Mouse (Mus musculus) limb, embryonic 15.5 days (tissue): ENCODE measurements at regions not wholly inside any gene's neighbourhood (a gene's known extent, or its start where the extent isn't known, plus 50 kb on each side); places are given as distances from the start of the nearest gene placed in this dataset.

ENCODE experiments used
- ATAC-seq: fragments of 200-750 bp; cut with Nextera tagmentation; 2 replicates; pipeline ENCODE4 v1.8.0; 2017; ENCODE audit warnings: low read depth, moderate TSS enrichment; ENCODE audit not compliant: insufficient number of reproducible peaks, low FRiP score, low TSS enrichment
- H3K27ac ChIP-seq: fragments of 300-500 bp; sonication (generic); 2 replicates; pipeline ENCODE4 v1.5.1; 2015; ENCODE audit warnings: moderate library complexity, mild to moderate bottlenecking, inconsistent platforms
- H3K27me3 ChIP-seq: fragments of 300-500 bp; sonication (generic); 2 replicates; pipeline ENCODE4 v1.6.1; 2015; ENCODE audit warnings: inconsistent platforms
- H3K36me3 ChIP-seq: fragments of 300-500 bp; sonication (generic); 2 replicates; pipeline ENCODE4 v1.6.1; 2015; ENCODE audit warnings: inconsistent platforms
- H3K4me1 ChIP-seq: fragments of 300-500 bp; sonication (generic); 2 replicates; pipeline ENCODE4 v1.6.1; 2015; ENCODE audit warnings: inconsistent platforms
- H3K4me2 ChIP-seq: fragments of 300-500 bp; sonication (generic); 2 replicates; pipeline ENCODE4 v1.6.1; 2015; ENCODE audit warnings: mild to moderate bottlenecking, inconsistent platforms
- H3K4me3 ChIP-seq: fragments of 300-500 bp; sonication (generic); 2 replicates; pipeline ENCODE4 v1.5.1; 2015; ENCODE audit warnings: mild to moderate bottlenecking, inconsistent platforms
- H3K9ac ChIP-seq: fragments of 300-500 bp; sonication (generic); 2 replicates; pipeline ENCODE4 v1.6.1; 2015; ENCODE audit warnings: inconsistent platforms
- H3K9me3 ChIP-seq: fragments of 300-500 bp; sonication (generic); 2 replicates; pipeline ENCODE4 v1.6.1; 2016; ENCODE audit warnings: inconsistent platforms
- WGBS: fragments of 180-500 bp; shearing (Covaris S2); methylation state at CpG from one replicate; pipeline ENCODE4 v1.1.7; 2015; 5-methylcytosine and 5-hydroxymethylcytosine counted together

DNA sequence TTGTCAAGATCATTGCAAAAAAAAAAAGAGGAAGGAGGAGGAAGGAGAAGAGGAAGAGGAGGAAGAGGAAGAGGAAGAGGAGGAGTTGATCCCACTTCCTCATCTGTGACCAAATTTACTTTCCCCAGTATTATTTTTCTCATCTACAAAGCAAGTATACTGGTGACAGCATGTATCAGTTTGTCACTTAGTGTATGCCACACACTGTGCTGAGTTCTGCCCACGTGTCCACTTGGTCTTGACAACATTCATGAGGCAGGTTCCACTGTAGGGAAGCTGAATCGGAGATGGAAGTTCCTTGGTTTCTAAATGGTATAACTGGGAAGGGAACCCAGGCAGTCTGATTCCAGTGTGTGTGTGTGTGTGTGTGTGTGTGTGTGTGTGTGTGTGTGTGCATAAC lies 122.3 kb upstream of the Hs3st2 start:
- no peak overlapping the region for H3K4me2 ChIP-seq
- H3K27me3 ChIP-seq = no peaks in the 10 kb centered on the region
- H3K27ac ChIP-seq = no peak overlapping the region
- H3K9me3 ChIP-seq = no peaks in the 10 kb centered on the region
- no peaks in the 10 kb centered on the region for H3K36me3 ChIP-seq
- no peaks in the 10 kb centered on the region for H3K4me1 ChIP-seq
- ATAC-seq = no peak
- 76% methylated on average over 2 of the region's 2 CpGs for WGBS
- no peak overlapping the region for H3K9ac ChIP-seq
- no peak overlapping the region for H3K4me3 ChIP-seq

GRCm38 (mm10) chr7:121280597-121280996 lies 111.1 kb upstream of the Hs3st2 start:
- Histone ChIP-seq H3K4me1 (no peaks in the 10 kb centered on the region), H3K9me3 (no peaks in the 10 kb centered on the region), H3K4me3 (no peak overlapping the region), H3K9ac (no peak overlapping the region), H3K36me3 (no peaks in the 10 kb centered on the region), H3K4me2 (no peak overlapping the region), H3K27ac (no peak overlapping the region), H3K27me3 (no peaks in the 10 kb centered on the region)
- ATAC-seq = no peak
- 28% methylated on average over 1 of the region's 1 CpGs for WGBS

DNA sequence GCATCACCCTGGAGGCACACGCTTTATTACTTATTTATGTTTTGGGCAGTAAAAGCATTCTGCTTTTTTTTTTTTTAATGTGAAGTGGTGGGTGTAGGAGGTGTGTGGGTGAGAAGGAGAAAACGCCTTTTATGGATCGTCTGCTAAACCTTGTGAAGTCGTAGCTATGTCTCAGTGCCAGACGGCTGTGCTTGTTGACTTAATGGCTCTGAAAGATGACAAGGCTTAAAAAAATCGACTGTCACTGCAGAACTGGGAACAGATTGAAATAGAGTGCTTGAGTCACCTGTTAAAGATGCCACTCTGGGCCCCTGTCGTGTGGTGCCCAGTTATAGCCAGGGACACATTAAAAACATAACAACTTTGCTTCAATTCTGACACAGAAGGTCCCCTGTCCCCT lies 109.5 kb upstream of the Hs3st2 start:
- 42% methylated on average over 7 of the region's 7 CpGs for WGBS
- Histone ChIP-seq H3K9ac (no peak overlapping the region), H3K27me3 (no peaks in the 10 kb centered on the region), H3K27ac (no peak overlapping the region), H3K36me3 (no peaks in the 10 kb centered on the region), H3K4me2 (no peak overlapping the region), H3K4me3 (no peak overlapping the region), H3K4me1 (no peaks in the 10 kb centered on the region), H3K9me3 (no peaks in the 10 kb centered on the region)
- ATAC-seq = no peak

DNA sequence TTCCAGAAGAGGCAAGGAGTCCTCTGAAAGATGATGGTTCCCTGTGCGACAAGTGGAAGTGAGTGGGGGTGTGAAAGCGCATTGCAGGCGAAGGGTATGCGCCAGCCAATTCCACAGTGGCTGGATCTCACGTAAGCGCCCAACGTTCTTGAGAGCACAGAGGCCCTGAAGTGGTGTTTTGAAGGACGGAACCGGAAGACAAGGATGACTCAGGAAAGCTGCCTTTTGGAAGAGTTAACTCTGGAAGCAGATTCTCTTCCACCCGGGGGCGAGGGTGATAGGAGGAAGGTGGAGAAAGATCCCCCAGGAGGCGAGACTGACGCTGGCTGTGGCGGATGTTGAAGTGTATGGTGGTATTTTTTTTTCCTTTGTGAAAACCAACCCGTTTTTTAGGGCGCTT lies 101.9 kb upstream of the Hs3st2 start:
- Histone ChIP-seq H3K27me3 (no peaks in the 10 kb centered on the region), H3K4me2 (no peak overlapping the region), H3K36me3 (no peaks in the 10 kb centered on the region), H3K9me3 (no peaks in the 10 kb centered on the region), H3K4me1 (no peaks in the 10 kb centered on the region), H3K9ac (no peak overlapping the region), H3K4me3 (no peak overlapping the region), H3K27ac (no peak overlapping the region)
- WGBS = 82% methylated on average over 16 of the region's 16 CpGs
- no peak for ATAC-seq

DNA sequence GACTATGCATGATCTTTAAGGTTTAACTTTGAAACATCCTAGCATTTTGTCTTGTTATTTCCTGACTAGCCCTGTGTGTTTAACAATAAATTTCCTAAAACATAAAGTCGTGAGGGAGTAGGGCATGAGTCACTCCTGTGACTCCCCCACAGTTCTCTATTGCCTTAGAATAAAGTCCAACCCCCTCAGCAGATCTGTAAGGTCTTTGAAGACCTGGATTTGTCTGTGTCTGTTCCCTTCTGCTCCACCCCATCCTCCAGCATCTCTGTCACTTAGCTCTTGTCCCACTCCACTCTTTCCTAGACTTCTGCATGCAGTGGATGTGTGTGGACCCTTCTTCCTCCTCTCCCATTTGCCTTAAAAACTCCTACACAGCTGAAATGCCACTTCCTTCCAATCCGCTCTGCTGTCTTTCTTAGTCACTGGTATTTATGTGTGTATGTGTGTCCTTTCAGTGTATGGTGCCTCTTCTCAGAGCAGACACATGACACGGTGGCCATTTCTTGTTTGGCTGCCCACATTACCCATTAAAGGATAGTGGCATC lies 95.4 kb upstream of the Hs3st2 start:
- Histone ChIP-seq H3K4me1 (no peaks in the 10 kb centered on the region), H3K36me3 (no peaks in the 10 kb centered on the region), H3K9me3 (no peaks in the 10 kb centered on the region), H3K4me2 (no peak overlapping the region), H3K27ac (no peak overlapping the region), H3K9ac (no peak overlapping the region), H3K4me3 (no peak overlapping the region), H3K27me3 (no peaks in the 10 kb centered on the region)
- no peak for ATAC-seq
- WGBS = 73% methylated on average over 3 of the region's 3 CpGs

DNA sequence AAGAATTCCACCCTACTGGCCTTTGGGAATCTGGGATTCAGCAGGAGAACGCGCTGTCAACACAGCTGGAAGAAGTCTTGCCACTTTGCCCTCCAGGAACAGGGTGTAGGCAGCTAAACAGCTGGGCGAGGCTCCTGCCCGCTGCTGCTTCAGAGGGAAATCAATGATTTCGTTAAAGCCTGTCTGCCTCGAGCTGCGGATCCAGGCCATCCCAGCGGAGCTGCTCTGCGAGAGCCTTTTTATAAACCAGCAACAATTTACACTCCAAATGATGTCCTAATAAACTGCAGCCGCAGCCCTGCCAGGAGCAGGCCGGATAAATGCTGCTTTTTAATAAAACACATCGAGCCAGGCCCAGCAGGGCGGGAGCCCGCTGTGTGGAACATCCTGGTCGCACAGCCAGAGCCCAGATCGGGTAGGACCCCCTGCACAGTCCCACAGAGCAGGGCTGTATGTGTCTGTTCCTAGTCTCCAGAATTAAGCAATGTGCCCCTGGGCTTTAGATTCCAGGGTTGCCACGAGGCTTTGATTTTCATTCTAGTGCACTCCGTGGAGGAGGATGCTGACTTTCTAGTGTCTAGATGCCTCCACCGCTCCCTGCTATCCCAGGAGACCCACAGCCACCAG lies 78.6 kb upstream of the Hs3st2 start:
- Histone ChIP-seq H3K36me3 (no peaks in the 10 kb centered on the region), H3K4me2 (0 out of 2 replicates have a peak overlapping the region, but pooled peaks have one; percentile 17), H3K27me3 (no peaks in the 10 kb centered on the region), H3K9me3 (no peaks in the 10 kb centered on the region), H3K27ac (no peak overlapping the region), H3K4me1 (peaks cover 6% of the 10 kb centered on the region), H3K4me3 (no peak overlapping the region), H3K9ac (no peak overlapping the region)
- no peak for ATAC-seq
- WGBS = 6% methylated on average over 19 of the region's 19 CpGs

DNA sequence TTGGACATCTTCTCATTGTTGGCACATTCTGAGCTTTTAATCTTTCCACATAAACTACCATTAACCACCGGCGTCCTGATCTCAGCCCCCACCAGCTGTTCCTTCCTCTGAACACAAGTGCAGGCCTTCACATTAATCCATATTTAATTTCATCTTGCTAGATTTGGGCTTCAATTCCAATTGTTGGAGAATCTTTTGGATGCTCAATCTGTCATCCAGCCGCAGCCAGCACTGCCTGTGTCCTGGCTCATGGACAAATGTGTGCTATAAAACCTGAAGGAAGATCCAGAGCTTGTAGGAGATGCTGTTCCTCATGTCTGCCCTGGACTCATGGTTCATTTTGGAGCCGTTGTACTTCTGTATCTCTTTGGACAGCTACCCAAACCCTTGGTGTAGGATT lies 77.1 kb upstream of the Hs3st2 start:
- Histone ChIP-seq H3K9me3 (no peaks in the 10 kb centered on the region), H3K36me3 (no peaks in the 10 kb centered on the region), H3K4me1 (peaks cover 6% of the 10 kb centered on the region), H3K27ac (no peak overlapping the region), H3K27me3 (no peaks in the 10 kb centered on the region), H3K4me2 (no peak overlapping the region), H3K4me3 (no peak overlapping the region), H3K9ac (no peak overlapping the region)
- no peak for ATAC-seq
- WGBS = 76% methylated on average over 4 of the region's 4 CpGs

DNA sequence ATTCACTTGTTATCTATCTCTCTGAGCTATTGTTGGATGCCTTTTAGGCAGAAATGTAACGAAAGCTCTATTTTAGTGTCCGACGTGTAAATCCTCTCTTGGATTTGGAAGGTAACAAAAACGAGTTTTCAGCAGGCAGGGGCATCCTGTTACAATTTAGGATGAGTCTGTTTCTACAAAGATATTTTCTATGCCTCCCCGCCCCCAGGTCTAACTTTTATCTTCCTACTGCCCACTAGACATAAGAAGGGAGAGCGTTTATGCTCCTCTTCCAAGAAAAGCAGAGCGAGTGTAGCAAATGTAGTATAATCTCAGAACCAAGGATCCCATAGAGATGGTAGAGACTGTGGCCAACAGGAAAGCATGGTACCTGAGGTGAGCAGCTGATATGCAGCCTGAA lies 62.4 kb upstream of the Hs3st2 start:
- no peak for ATAC-seq
- Histone ChIP-seq H3K27ac (no peak overlapping the region), H3K36me3 (no peaks in the 10 kb centered on the region), H3K4me3 (no peak overlapping the region), H3K27me3 (no peaks in the 10 kb centered on the region), H3K9ac (no peak overlapping the region), H3K4me2 (no peak overlapping the region), H3K4me1 (no peaks in the 10 kb centered on the region), H3K9me3 (no peaks in the 10 kb centered on the region)
- 82% methylated on average over 7 of the region's 7 CpGs for whole genome bisulfite sequencing

DNA sequence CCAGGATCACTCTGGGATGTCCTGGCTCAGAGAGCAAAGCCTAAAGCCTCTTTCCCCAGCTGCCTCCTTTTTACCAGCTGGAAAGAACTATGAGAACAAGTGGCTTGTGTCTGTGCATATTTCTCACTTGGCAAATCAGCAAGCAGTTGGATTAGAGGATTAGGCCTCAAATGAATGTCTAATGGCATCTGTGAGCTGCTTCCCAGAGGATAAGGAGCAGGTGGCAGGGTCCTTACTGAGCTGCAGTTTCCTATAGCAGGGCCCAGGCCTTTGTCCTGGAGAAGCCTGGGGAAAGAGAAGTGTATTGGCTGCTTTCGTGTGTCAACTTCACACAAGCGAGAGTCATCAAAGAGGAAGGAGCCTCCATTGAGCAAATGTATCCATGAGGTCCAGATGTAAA lies 59.1 kb upstream of the Hs3st2 start:
- Histone ChIP-seq H3K27me3 (no peaks in the 10 kb centered on the region), H3K4me2 (no peak overlapping the region), H3K4me1 (no peaks in the 10 kb centered on the region), H3K9ac (no peak overlapping the region), H3K36me3 (no peaks in the 10 kb centered on the region), H3K4me3 (no peak overlapping the region), H3K9me3 (no peaks in the 10 kb centered on the region), H3K27ac (no peak overlapping the region)
- WGBS = 73% methylated on average over 2 of the region's 2 CpGs
- no peak for ATAC-seq

DNA sequence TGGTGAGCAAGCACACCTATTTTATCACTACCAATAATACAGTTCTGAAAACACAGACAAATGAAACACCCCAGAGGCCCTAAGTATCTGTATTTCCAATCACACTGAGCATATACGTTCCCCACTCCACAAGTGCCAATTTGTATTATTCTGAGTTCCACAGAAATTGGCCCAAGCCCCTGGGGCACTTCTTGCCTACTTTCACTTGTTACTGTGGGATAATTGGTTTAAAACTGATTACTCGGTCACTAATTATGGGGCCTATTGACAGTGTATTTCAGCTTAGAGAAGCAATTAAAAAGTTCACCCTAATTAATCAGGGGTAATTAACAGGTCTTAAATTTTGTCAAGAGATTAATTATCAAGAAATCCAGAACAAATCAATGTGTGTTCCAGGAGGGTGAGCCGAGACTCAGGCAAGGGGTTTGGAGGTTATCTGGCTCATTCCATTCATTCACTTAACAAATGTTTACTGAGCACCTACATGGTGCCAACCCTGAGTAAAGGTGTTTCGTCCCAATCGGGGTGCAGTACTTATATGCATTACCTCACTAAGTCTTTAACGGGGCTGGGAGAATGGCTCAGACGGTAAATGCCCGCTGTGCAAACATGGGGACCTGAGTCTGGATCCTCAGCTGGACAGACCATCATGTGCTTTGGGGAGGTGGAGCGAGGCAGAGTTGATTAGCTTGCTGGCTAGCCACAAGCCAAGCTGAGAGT lies 56.1 kb upstream of the Hs3st2 start:
- Histone ChIP-seq H3K4me3 (no peak overlapping the region), H3K4me2 (no peak overlapping the region), H3K27ac (no peak overlapping the region), H3K4me1 (0 out of 2 replicates have a peak, but pooled peaks cover 2% of the 10 kb centered on the region), H3K36me3 (no peaks in the 10 kb centered on the region), H3K9ac (no peak overlapping the region), H3K27me3 (no peaks in the 10 kb centered on the region), H3K9me3 (no peaks in the 10 kb centered on the region)
- no peak for ATAC-seq
- WGBS = 60% methylated on average over 9 of the region's 9 CpGs

DNA sequence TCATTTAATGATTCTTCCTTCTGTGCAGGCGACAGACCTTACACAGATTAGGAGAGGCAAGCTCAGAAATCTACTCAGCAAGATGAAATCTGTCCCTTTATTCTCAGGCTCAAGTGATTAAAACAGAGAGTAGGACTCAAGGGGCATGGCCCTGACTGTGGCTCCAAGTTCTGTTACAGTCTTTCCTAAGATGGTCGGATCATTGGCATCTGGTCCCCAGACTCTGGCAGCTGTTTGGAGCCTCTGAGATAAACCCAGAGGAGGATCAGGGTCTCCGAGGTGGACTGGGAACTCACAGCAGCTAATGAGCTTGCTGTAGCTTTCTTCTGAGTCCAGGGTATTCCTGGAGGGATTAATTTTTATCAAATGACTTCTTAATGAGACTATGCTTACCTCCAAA lies 51.7 kb upstream of the Hs3st2 start:
- H3K27me3 ChIP-seq = no peaks in the 10 kb centered on the region
- H3K27ac ChIP-seq = no peak overlapping the region
- no peak overlapping the region for H3K9ac ChIP-seq
- H3K36me3 ChIP-seq = no peaks in the 10 kb centered on the region
- no peak for ATAC-seq
- 0 out of 2 replicates have a peak, but pooled peaks cover 2% of the 10 kb centered on the region for H3K4me1 ChIP-seq
- H3K4me2 ChIP-seq = no peak overlapping the region
- no peak overlapping the region for H3K4me3 ChIP-seq
- WGBS = 28% methylated on average over 3 of the region's 3 CpGs
- H3K9me3 ChIP-seq = no peaks in the 10 kb centered on the region
